Mouse (Mus musculus): ENCODE results near the gene Paqr4. TPM values are rescaled to one million over a fixed set of nuclear protein-coding genes. Genes with fewer than 3 reads are reported as not detected.

The Paqr4 gene
- polyA plus RNA-seq, 1 experiment = 2.4 TPM

- Histone ChIP-seq H3K27me3 (ENCODE audit: control insufficient read depth, insufficient read depth, low read length, poor library complexity, severe bottlenecking) (no peaks in the 10 kb centered on the region; the same call in 1 of the 2 replicates), H3K9ac (ENCODE audit: low read depth, poor library complexity, severe bottlenecking) (no peak overlapping the region), H3K36me3 (ENCODE audit: control insufficient read depth, insufficient read depth, low read length, poor library complexity, severe bottlenecking) (no peaks in the 10 kb centered on the region), H3K4me1 (ENCODE audit: control insufficient read depth, insufficient read depth, low read length) (no peaks in the 10 kb centered on the region), H3K27ac (ENCODE audit: insufficient read depth, low read length) (no peak overlapping the region), H3K4me3 (ENCODE audit: low read depth, low read length) (no peak overlapping the region), H3K9me3 (replicated peaks; ENCODE audit: control insufficient read depth, insufficient read depth, low read length, poor library complexity, severe bottlenecking) (no peaks in the 10 kb centered on the region)
- TF ChIP-seq POLR2A (IDR thresholded peaks at IDR 0.05; ENCODE audit: insufficient read depth, low read length) (no peak), EP300 (IDR thresholded peaks at IDR 0.05; ENCODE audit: insufficient read depth, low read depth, low read length) (no peak), CTCF (IDR thresholded peaks at IDR 0.05; ENCODE audit: low read depth, low read length) (no peak)
These were observed 7.4 kb upstream of the Paqr4 start for GRCm38 (mm10) chr17:23748026-23748425.

GRCm38 (mm10) chr17:23747471-23747870 is 6.8 kb upstream of the Paqr4 start:
- Histone ChIP-seq H3K4me3 (ENCODE audit: low read depth, low read length) (no peak overlapping the region), H3K9me3 (replicated peaks; ENCODE audit: control insufficient read depth, insufficient read depth, low read length, poor library complexity, severe bottlenecking) (no peaks in the 10 kb centered on the region), H3K9ac (ENCODE audit: low read depth, poor library complexity, severe bottlenecking) (no peak overlapping the region), H3K27me3 (ENCODE audit: control insufficient read depth, insufficient read depth, low read length, poor library complexity, severe bottlenecking) (no peaks in the 10 kb centered on the region; the same call in 1 of the 2 replicates), H3K36me3 (ENCODE audit: control insufficient read depth, insufficient read depth, low read length, poor library complexity, severe bottlenecking) (no peaks in the 10 kb centered on the region), H3K27ac (ENCODE audit: insufficient read depth, low read length) (no peak overlapping the region), H3K4me1 (ENCODE audit: control insufficient read depth, insufficient read depth, low read length) (no peaks in the 10 kb centered on the region)
- TF ChIP-seq POLR2A (IDR thresholded peaks at IDR 0.05; ENCODE audit: insufficient read depth, low read length) (no peak), EP300 (IDR thresholded peaks at IDR 0.05; ENCODE audit: insufficient read depth, low read depth, low read length) (no peak), CTCF (IDR thresholded peaks at IDR 0.05; ENCODE audit: low read depth, low read length) (no peak)

- Histone ChIP-seq H3K9ac (ENCODE audit: low read depth, poor library complexity, severe bottlenecking) (no peak overlapping the region), H3K36me3 (ENCODE audit: control insufficient read depth, insufficient read depth, low read length, poor library complexity, severe bottlenecking) (no peaks in the 10 kb centered on the region), H3K27me3 (ENCODE audit: control insufficient read depth, insufficient read depth, low read length, poor library complexity, severe bottlenecking) (no peaks in the 10 kb centered on the region; the same call in 1 of the 2 replicates), H3K4me1 (ENCODE audit: control insufficient read depth, insufficient read depth, low read length) (no peaks in the 10 kb centered on the region), H3K9me3 (replicated peaks; ENCODE audit: control insufficient read depth, insufficient read depth, low read length, poor library complexity, severe bottlenecking) (no peaks in the 10 kb centered on the region), H3K4me3 (ENCODE audit: low read depth, low read length) (no peak overlapping the region), H3K27ac (ENCODE audit: insufficient read depth, low read length) (no peak overlapping the region)
- no peak for TF ChIP-seq CTCF (IDR thresholded peaks at IDR 0.05; ENCODE audit: low read depth, low read length)
- no peak for TF ChIP-seq EP300 (IDR thresholded peaks at IDR 0.05; ENCODE audit: insufficient read depth, low read depth, low read length)
- no peak for TF ChIP-seq POLR2A (IDR thresholded peaks at IDR 0.05; ENCODE audit: insufficient read depth, low read length)
These were observed 6.1 kb upstream of the Paqr4 start for GRCm38 (mm10) chr17:23746767-23747166.

GRCm38 (mm10) chr17:23746311-23746710 is 5.6 kb upstream of the Paqr4 start:
- Histone ChIP-seq H3K4me1 (ENCODE audit: control insufficient read depth, insufficient read depth, low read length) (no peaks in the 10 kb centered on the region), H3K9me3 (replicated peaks; ENCODE audit: control insufficient read depth, insufficient read depth, low read length, poor library complexity, severe bottlenecking) (no peaks in the 10 kb centered on the region), H3K9ac (ENCODE audit: low read depth, poor library complexity, severe bottlenecking) (peak overlapping the region; percentile 47), H3K36me3 (ENCODE audit: control insufficient read depth, insufficient read depth, low read length, poor library complexity, severe bottlenecking) (no peaks in the 10 kb centered on the region), H3K27ac (ENCODE audit: insufficient read depth, low read length) (no peak overlapping the region), H3K27me3 (ENCODE audit: control insufficient read depth, insufficient read depth, low read length, poor library complexity, severe bottlenecking) (no peaks in the 10 kb centered on the region; the same call in 1 of the 2 replicates), H3K4me3 (ENCODE audit: low read depth, low read length) (peak overlapping the region; percentile 60)
- TF ChIP-seq EP300 (IDR thresholded peaks at IDR 0.05; ENCODE audit: insufficient read depth, low read depth, low read length) (no peak), POLR2A (IDR thresholded peaks at IDR 0.05; ENCODE audit: insufficient read depth, low read length) (no peak), CTCF (IDR thresholded peaks at IDR 0.05; ENCODE audit: low read depth, low read length) (peak; percentile 70)

DNA sequence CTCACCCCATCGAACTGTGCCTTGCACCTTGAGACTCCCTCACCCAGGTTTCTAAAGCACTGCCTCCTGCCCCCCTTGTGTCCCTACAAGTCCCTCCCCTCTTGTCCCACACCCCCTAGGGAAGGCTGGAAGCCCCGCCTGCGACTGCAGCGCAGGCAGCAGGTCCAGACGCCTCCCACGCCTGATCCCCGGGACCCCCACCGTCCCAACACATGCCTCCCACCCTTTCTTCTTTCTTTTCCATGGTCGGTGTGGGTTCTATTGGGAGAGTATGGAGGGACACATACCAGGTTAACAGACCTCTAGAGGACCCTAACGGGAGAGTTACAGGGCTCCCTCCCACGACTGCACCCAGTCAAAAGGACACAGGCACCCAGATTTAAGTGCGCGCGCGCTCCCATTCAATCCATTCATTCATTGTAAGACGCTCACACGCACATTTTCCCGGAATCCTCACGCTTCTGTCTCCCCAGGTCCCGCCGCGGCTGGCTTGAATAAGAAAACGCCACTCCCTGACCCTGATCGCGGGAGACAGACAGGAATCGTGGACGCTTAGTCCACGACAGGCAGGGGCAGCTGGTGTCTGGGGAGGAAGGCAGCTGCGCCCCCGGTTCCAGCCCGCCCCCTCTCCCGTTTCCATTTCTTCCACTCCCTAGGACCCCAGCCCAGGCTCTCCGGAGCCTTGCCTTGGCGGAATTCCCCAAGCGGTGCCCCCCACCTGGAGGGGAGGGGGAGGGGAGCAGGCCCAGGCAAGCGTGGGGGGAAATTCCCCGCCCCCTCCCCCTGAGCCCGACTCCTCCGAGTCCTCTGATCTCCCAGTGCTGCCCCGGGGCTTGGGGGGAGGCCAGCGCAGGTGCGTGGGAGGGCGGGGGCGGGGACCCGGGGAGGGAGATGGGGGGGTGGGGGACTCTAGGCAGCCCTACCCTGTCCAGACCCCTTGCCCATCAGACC is 4.9 kb upstream of the Paqr4 start, which contains the start of gene Kremen2:
Gene Kremen2, minus strand, starts transcription at position 533 of the 951 bp plus-strand sequence.
- no peaks in the 10 kb centered on the region; the same call in 1 of the 2 replicates for H3K27me3 ChIP-seq (ENCODE audit: control insufficient read depth, insufficient read depth, low read length, poor library complexity, severe bottlenecking)
- H3K9me3 ChIP-seq (replicated peaks; ENCODE audit: control insufficient read depth, insufficient read depth, low read length, poor library complexity, severe bottlenecking) = no peaks in the 10 kb centered on the region
- TF ChIP-seq EP300 (IDR thresholded peaks at IDR 0.05; ENCODE audit: insufficient read depth, low read depth, low read length) (no peak), POLR2A (IDR thresholded peaks at IDR 0.05; ENCODE audit: insufficient read depth, low read length) (no peak), CTCF (IDR thresholded peaks at IDR 0.05; ENCODE audit: low read depth, low read length) (no peak)
- no peaks in the 10 kb centered on the region for H3K4me1 ChIP-seq (ENCODE audit: control insufficient read depth, insufficient read depth, low read length)
- no peak within 1 kb of the TSS for H3K27ac ChIP-seq (ENCODE audit: insufficient read depth, low read length)
- no peaks in the 10 kb centered on the region for H3K36me3 ChIP-seq (ENCODE audit: control insufficient read depth, insufficient read depth, low read length, poor library complexity, severe bottlenecking)
- H3K9ac ChIP-seq (ENCODE audit: low read depth, poor library complexity, severe bottlenecking) = peak within 1 kb of the TSS; percentile 47
- H3K4me3 ChIP-seq (ENCODE audit: low read depth, low read length) = peak within 1 kb of the TSS; percentile 60

DNA sequence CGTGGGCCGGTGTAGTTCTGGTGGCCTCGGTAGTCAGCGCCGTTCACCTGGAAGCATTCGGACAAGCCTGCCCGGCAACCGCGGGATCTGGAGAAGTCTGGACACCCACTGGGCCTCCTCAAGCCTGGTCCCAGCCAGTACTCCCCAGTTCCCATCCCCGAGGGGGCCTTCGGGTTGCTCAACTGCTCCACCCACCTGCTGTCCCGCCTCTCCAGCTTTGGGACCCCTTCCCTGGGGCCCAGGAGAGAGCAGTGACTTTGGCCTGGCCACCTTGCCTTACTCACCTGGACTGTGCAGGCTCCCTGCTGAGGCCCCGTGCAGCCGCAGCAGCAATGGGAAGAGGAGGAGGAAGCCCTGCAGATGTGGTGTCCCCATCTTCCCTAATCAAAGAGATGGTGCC is 4.0 kb upstream of the Paqr4 start:
- peak overlapping the region; percentile 58 for H3K4me3 ChIP-seq (ENCODE audit: low read depth, low read length)
- H3K27me3 ChIP-seq (ENCODE audit: control insufficient read depth, insufficient read depth, low read length, poor library complexity, severe bottlenecking) = no peaks in the 10 kb centered on the region; the same call in 1 of the 2 replicates
- H3K9ac ChIP-seq (ENCODE audit: low read depth, poor library complexity, severe bottlenecking) = no peak overlapping the region
- H3K9me3 ChIP-seq (replicated peaks; ENCODE audit: control insufficient read depth, insufficient read depth, low read length, poor library complexity, severe bottlenecking) = no peaks in the 10 kb centered on the region
- TF ChIP-seq CTCF (IDR thresholded peaks at IDR 0.05; ENCODE audit: low read depth, low read length) (no peak), EP300 (IDR thresholded peaks at IDR 0.05; ENCODE audit: insufficient read depth, low read depth, low read length) (no peak), POLR2A (IDR thresholded peaks at IDR 0.05; ENCODE audit: insufficient read depth, low read length) (no peak)
- H3K4me1 ChIP-seq (ENCODE audit: control insufficient read depth, insufficient read depth, low read length) = no peaks in the 10 kb centered on the region
- H3K27ac ChIP-seq (ENCODE audit: insufficient read depth, low read length) = no peak overlapping the region
- no peaks in the 10 kb centered on the region for H3K36me3 ChIP-seq (ENCODE audit: control insufficient read depth, insufficient read depth, low read length, poor library complexity, severe bottlenecking)
